Mouse (Mus musculus) olfactory bulb, adult 2 months (tissue): Measurements from ENCODE around the gene Plekhh3. TPM values are rescaled to one million over a fixed set of nuclear protein-coding genes. Genes with fewer than 3 reads are reported as not detected.
"Not testable (repeated sequence)": the region's sequence is repeated elsewhere in the genome, so short reads cannot be mapped to it uniquely, and the experiment has no call there.

Experiments used
- H3K27ac ChIP-seq: fragments of 200-500 bp; 2 replicates; pipeline ENCODE4 v1.5.1; 2012; ENCODE audit warnings: low read depth, low read length; ENCODE audit not compliant: insufficient read depth
- H3K4me1 ChIP-seq: fragments of 200-500 bp; 2 replicates; pipeline ENCODE4 v1.6.1; 2012; ENCODE audit warnings: low read length; ENCODE audit not compliant: control insufficient read depth, insufficient read depth
- H3K4me3 ChIP-seq: fragments of 200-500 bp; 2 replicates; pipeline ENCODE4 v1.5.1; 2012; ENCODE audit warnings: mild to moderate bottlenecking, low read depth, low read length, moderate library complexity; ENCODE audit not compliant: insufficient read depth
- CTCF ChIP-seq: fragments of 200-500 bp; IDR thresholded peaks from 2 replicates; pipeline ENCODE4 v1.5.1; 2012; ENCODE audit warnings: low read depth, mild to moderate bottlenecking, low read length, moderate library complexity; ENCODE audit not compliant: insufficient read depth
- POLR2A ChIP-seq: fragments of 200-500 bp; IDR thresholded peaks from 2 replicates; pipeline ENCODE4 v1.6.1; 2012; ENCODE audit warnings: mild to moderate bottlenecking, low read depth, low read length, moderate library complexity; ENCODE audit not compliant: insufficient read depth
- WGBS: fragments of 180-500 bp; shearing (Covaris S2); methylation state at CpG from one replicate; pipeline ENCODE4 v1.1.7; 2018; 5-methylcytosine and 5-hydroxymethylcytosine counted together
- polyA plus RNA-seq: library from polyadenylated mRNA; stranded (reverse); fragments of >200 nt; gene quantifications from 2 replicates; pipeline ENCODE4 v1.2.4, GENCODE M21; 2012; ENCODE audit warnings: low replicate concordance; ENCODE audit not compliant: missing spikeins, insufficient read depth, insufficient read length

Gene Plekhh3
- polyA plus RNA-seq, 1 experiment = not detected

DNA sequence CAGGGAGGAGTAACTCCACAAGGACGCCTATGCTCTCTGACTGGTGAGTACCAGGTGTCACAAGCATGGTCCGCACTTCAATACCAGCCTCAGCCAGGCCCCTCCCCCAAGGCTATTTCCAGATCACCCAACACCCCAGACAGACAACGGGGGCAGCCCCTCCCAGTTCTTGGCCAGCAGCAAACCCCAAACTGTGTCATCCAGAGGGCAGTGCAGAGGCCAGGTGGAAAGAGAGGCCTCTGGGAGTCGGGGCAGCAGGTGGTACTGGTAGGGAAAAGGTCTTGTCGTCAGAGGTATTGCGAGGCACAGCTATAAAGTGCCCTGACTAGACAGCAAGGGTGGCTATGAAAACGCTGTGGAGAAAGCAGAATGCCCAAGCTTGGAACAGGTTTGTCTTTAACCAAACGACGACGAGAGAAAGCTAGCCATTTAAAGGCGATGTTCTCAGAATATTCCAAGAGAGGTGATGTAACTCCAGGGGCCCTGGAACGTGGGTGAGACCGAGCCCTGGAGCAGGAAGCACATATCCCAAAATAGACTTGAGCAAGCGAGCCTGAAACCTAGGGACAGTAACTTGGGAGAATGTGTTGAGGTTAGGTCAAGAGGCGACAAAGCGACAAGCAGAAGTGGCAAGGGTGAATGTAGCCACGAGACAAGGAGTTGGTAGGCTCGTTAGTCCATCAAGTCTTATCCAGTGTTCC, 40.9 kb downstream of the Plekhh3 start:
- Histone ChIP-seq H3K4me1 (peaks cover 7% of the 10 kb centered on the region), H3K27ac (no peak overlapping the region), H3K4me3 (no peak overlapping the region)
- 46% methylated on average over 18 of the region's 18 CpGs for WGBS
- TF ChIP-seq CTCF (no peak), POLR2A (no peak)

- 84% methylated on average over 11 of the region's 11 CpGs for WGBS
- H3K4me1 ChIP-seq = peaks cover 7% of the 10 kb centered on the region
- no peak overlapping the region for H3K27ac ChIP-seq
- TF ChIP-seq CTCF = no peak
- no peak for TF ChIP-seq POLR2A
- H3K4me3 ChIP-seq = no peak overlapping the region
These were observed 42.1 kb downstream of the Plekhh3 start for GRCm38 (mm10) chr11:101128996-101129577.

- TF ChIP-seq CTCF (no peak), POLR2A (no peak)
- H3K4me1 ChIP-seq = peaks cover 7% of the 10 kb centered on the region
- no peak overlapping the region for H3K4me3 ChIP-seq
- no peak overlapping the region for H3K27ac ChIP-seq
- 100% methylated on average over 1 of the region's 1 CpGs for WGBS
These were observed 44.1 kb downstream of the Plekhh3 start for GRCm38 (mm10) chr11:101127075-101127474.

DNA sequence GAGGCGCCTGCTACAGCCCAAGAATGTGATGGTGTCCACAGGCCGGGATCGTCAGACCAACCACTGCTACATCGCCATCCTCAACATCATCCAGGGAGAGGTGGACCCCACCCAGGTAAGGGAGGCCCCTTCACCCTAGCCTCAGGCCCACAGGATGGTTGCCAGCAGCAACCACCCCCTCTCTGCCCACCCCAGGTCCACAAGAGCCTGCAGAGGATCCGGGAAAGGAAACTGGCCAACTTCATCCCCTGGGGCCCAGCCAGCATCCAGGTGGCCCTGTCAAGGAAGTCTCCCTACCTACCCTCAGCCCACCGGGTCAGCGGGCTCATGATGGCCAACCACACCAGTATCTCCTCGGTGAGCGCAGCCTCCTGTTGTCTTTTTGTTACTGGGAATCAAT, 46.1 kb downstream of the Plekhh3 start:
- 96% methylated on average over 9 of the region's 9 CpGs for whole genome bisulfite sequencing
- H3K4me1 ChIP-seq, H3K27ac ChIP-seq, H3K4me3 ChIP-seq: not testable (repeated sequence)

- H3K27ac ChIP-seq, H3K4me3 ChIP-seq, H3K4me1 ChIP-seq: not testable (repeated sequence)
- WGBS = 94% methylated on average over 8 of the region's 8 CpGs
These were observed 46.7 kb downstream of the Plekhh3 start for GRCm38 (mm10) chr11:101124494-101124893.

GRCm38 (mm10) chr11:101120545-101121188, 50.5 kb downstream of the Plekhh3 start:
- WGBS = 15% methylated on average over 19 of the region's 19 CpGs
- TF ChIP-seq CTCF = no peak
- TF ChIP-seq POLR2A = no peak
- H3K4me3 ChIP-seq = peak overlapping the region; percentile 76
- H3K27ac ChIP-seq = peak overlapping the region; percentile 68; the same call in 1 of the 2 replicates
- H3K4me1 ChIP-seq = peaks cover 16% of the 10 kb centered on the region

GRCm38 (mm10) chr11:101119761-101120544, 51.2 kb downstream of the Plekhh3 start, which contains the start of the genes Retreg3 and Tubg1:
Gene Retreg3 (minus strand): TSS chr11:101119893.
Gene Tubg1 (plus strand): TSS chr11:101119938.
- TF ChIP-seq CTCF (no peak), POLR2A (peak; percentile 96)
- Histone ChIP-seq H3K4me1 (peaks cover 18% of the 10 kb centered on the region), H3K4me3 (peak within 1 kb of the TSS; percentile 76), H3K27ac (peak within 1 kb of the TSS; percentile 68)
- WGBS = under 1% methylated on average over 61 of the region's 61 CpGs

GRCm38 (mm10) chr11:101119131-101119760, 51.9 kb downstream of the Plekhh3 start:
- under 1% methylated on average over 38 of the region's 39 CpGs for WGBS
- Histone ChIP-seq H3K27ac (peak overlapping the region; percentile 56), H3K4me3 (peak overlapping the region; percentile 69), H3K4me1 (peaks cover 20% of the 10 kb centered on the region)
- peak; percentile 20; the same call in 1 of the 2 replicates for TF ChIP-seq CTCF
- no peak for TF ChIP-seq POLR2A

GRCm38 (mm10) chr11:101118105-101118504, 53.0 kb downstream of the Plekhh3 start:
- peaks cover 23% of the 10 kb centered on the region for H3K4me1 ChIP-seq
- H3K4me3 ChIP-seq = 0 out of 2 replicates have a peak overlapping the region, but pooled peaks have one; percentile 14
- H3K27ac ChIP-seq = no peak overlapping the region
- no peak for TF ChIP-seq CTCF
- TF ChIP-seq POLR2A = no peak
- 43% methylated on average over 4 of the region's 4 CpGs for WGBS
